8 mouse cellular contexts compared by ENCODE assay signal in the genomic region with DNA sequence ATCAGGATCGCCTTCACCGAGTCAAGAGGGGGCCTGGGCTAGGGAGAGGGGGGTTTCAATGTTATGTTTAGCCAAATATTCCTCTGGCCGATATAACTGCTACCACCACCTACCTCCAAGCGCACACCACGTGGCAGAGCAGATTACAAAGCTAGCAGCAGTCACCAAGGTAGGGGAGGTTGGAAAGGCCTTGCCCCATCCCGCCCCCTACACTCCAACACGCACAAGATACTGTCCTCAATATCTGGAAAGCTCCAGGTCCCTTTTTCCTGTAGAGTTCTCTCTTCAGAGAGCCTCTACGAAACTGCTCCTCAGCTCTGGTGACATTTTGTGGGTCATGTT.
DNase-seq lines count a peak whose midpoint lies in the region; ATAC-seq lines count a peak whose summit lies in the region.

No protein-coding gene starts in this region.

- H3K36me3 ChIP-seq in kidney, embryonic 15.5 days = no peaks in the 10 kb centered on the region
- H3K36me3 ChIP-seq in midbrain, embryonic 15.5 days (replicated peaks) = no peaks in the 10 kb centered on the region

- peak overlapping the region; percentile 37 for H3K4me3 ChIP-seq in kidney, embryonic 15.5 days (replicated peaks)
- peak overlapping the region; percentile 20; the same call in 1 of the 2 replicates for H3K4me3 ChIP-seq in brown adipose tissue, adult 24 weeks (ENCODE audit: insufficient read depth, low read depth, low read length)
- peak overlapping the region; percentile 32 for H3K4me3 ChIP-seq in midbrain, embryonic 15.5 days

- H3K9ac ChIP-seq in kidney, embryonic 15.5 days = no peak overlapping the region
- H3K9ac ChIP-seq in midbrain, embryonic 15.5 days = no peak overlapping the region

- DNase-seq in kidney, postnatal 10 days = no peak
- no peak for DNase-seq in layer of hippocampus, postnatal 14 days (ENCODE audit: low spot score in 2 of 2)
- no peak for DNase-seq in kidney, adult 8-10 months
- DNase-seq in gastrocnemius, postnatal 10 days = no peak

- ATAC-seq in kidney, embryonic 15.5 days (replicated peaks; ENCODE audit: low FRiP score) = no peak
- peak; percentile 42 for ATAC-seq in inflammation-experienced regulatory T-cells, adult 6 months
- no peak for ATAC-seq in midbrain, embryonic 15.5 days (replicated peaks)

- no peaks in the 10 kb centered on the region for H3K9me3 ChIP-seq in kidney, embryonic 15.5 days (replicated peaks)
- no peaks in the 10 kb centered on the region for H3K9me3 ChIP-seq in midbrain, embryonic 15.5 days

- H3K4me1 ChIP-seq in kidney, embryonic 15.5 days = peaks cover 48% of the 10 kb centered on the region
- peaks cover 23% of the 10 kb centered on the region for H3K4me1 ChIP-seq in brown adipose tissue, adult 24 weeks (ENCODE audit: control insufficient read depth, insufficient read depth, insufficient read length, low read length)
- H3K4me1 ChIP-seq in midbrain, embryonic 15.5 days = peaks cover 38% of the 10 kb centered on the region

- H3K27me3 ChIP-seq in kidney, embryonic 15.5 days = no peaks in the 10 kb centered on the region
- no peaks in the 10 kb centered on the region for H3K27me3 ChIP-seq in midbrain, embryonic 15.5 days (replicated peaks)

- peak overlapping the region; percentile 84; the same call in 1 of the 2 replicates for H3K27ac ChIP-seq in kidney, embryonic 15.5 days
- H3K27ac ChIP-seq in brown adipose tissue, adult 24 weeks (replicated peaks; ENCODE audit: low read depth, low read length) = no peak overlapping the region
- H3K27ac ChIP-seq in midbrain, embryonic 15.5 days = peak overlapping the region; percentile 89

- H3K4me2 ChIP-seq in kidney, embryonic 15.5 days = peak overlapping the region; percentile 58
- peak overlapping the region; percentile 53 for H3K4me2 ChIP-seq in midbrain, embryonic 15.5 days

- 7% methylated on average over 8 of the region's 8 CpGs for WGBS in kidney, embryonic 15.5 days
- WGBS in midbrain, embryonic 15.5 days = 5% methylated on average over 8 of the region's 8 CpGs
